Mouse (Mus musculus): ENCODE measurements at regions not wholly inside any gene's neighbourhood (a gene's known extent, or its start where the extent isn't known, plus 50 kb on each side); places are given as distances from the start of the nearest gene placed in this dataset.

- TF ChIP-seq CTCF (IDR thresholded peaks at IDR 0.05; ENCODE audit: insufficient read depth, low read length) (no peak), POLR2A (IDR thresholded peaks at IDR 0.05; ENCODE audit: borderline replicate concordance, extremely low read depth, low read depth, low read length) (no peak)
Measured at GRCm38 (mm10) chr13:92939032-92939431, 94.5 kb downstream of the Mtx3 start.
